Mouse (Mus musculus) embryonic fibroblast, embryonic 13.5 days (primary cell): ENCODE measurements around the gene Glcci1. TPM values are rescaled to one million over a fixed set of nuclear protein-coding genes. Genes with fewer than 3 reads are reported as not detected.

Source experiments
- H3K27ac ChIP-seq: 2 replicates; pipeline ENCODE4 v1.5.1; 2012; ENCODE audit warnings: low read length, control low read depth, inconsistent platforms; ENCODE audit not compliant: insufficient read depth
- H3K4me1 ChIP-seq: 2 replicates; pipeline ENCODE4 v1.6.1; 2011; ENCODE audit warnings: low read length; ENCODE audit not compliant: control insufficient read depth, insufficient read depth
- H3K4me3 ChIP-seq: 2 replicates; pipeline ENCODE4 v1.5.1; 2011; ENCODE audit warnings: mild to moderate bottlenecking, control low read depth, low read length; ENCODE audit not compliant: insufficient read depth
- CTCF ChIP-seq: IDR thresholded peaks from 2 replicates; pipeline ENCODE4 v1.5.1; 2011; ENCODE audit warnings: mild to moderate bottlenecking, control low read depth, low read length, moderate library complexity, borderline replicate concordance; ENCODE audit not compliant: insufficient read depth
- POLR2A ChIP-seq: IDR thresholded peaks from 2 replicates; pipeline ENCODE4 v1.6.1; 2011; ENCODE audit warnings: low read depth, mild to moderate bottlenecking, control low read depth, low read length, moderate library complexity
- polyA plus RNA-seq: library from polyadenylated mRNA; stranded (reverse); fragments of >200 nt; gene quantifications from 2 replicates; pipeline ENCODE4 v1.2.4, GENCODE M21; 2011; ENCODE audit warnings: low read depth; ENCODE audit not compliant: missing spikeins, insufficient read length

Glcci1 gene
- polyA plus RNA-seq, 1 experiment: 1.9 TPM

- Histone ChIP-seq H3K4me3 (no peak overlapping the region), H3K4me1 (no peaks in the 10 kb centered on the region), H3K27ac (no peak overlapping the region)
- TF ChIP-seq CTCF: no peak
- no peak for TF ChIP-seq POLR2A
Measured at GRCm38 (mm10) chr6:8640863-8641262, 131.5 kb downstream of the Glcci1 start.

GRCm38 (mm10) chr6:8644703-8645102, 135.3 kb downstream of the Glcci1 start:
- Histone ChIP-seq H3K4me1 (no peaks in the 10 kb centered on the region), H3K27ac (no peak overlapping the region), H3K4me3 (no peak overlapping the region)
- TF ChIP-seq POLR2A (no peak), CTCF (no peak)

- TF ChIP-seq CTCF: no peak
- H3K4me1 ChIP-seq: no peaks in the 10 kb centered on the region
- H3K4me3 ChIP-seq: no peak overlapping the region
Measured at GRCm38 (mm10) chr6:8645708-8646107, 136.3 kb downstream of the Glcci1 start.

More at GRCm38 (mm10) chr6:8645708-8646107, 136.3 kb downstream of the Glcci1 start:
- no peak overlapping the region for H3K27ac ChIP-seq
